Mouse (Mus musculus) testis, adult 2 months (tissue): ENCODE measurements around the gene Sept6.

Experiments
- CTCF ChIP-seq: fragments of 200-500 bp; IDR thresholded peaks from 2 replicates; pipeline ENCODE4 v1.5.1; 2012; ENCODE audit warnings: low read depth, mild to moderate bottlenecking, inconsistent platforms, low read length, moderate library complexity; ENCODE audit not compliant: control insufficient read depth, insufficient read depth, insufficient replicate concordance
- POLR2A ChIP-seq: fragments of 200-500 bp; IDR thresholded peaks from 2 replicates; pipeline ENCODE4 v1.6.1; 2012; ENCODE audit warnings: low read depth, mild to moderate bottlenecking, inconsistent platforms, low read length, moderate library complexity; ENCODE audit not compliant: control insufficient read depth

DNA sequence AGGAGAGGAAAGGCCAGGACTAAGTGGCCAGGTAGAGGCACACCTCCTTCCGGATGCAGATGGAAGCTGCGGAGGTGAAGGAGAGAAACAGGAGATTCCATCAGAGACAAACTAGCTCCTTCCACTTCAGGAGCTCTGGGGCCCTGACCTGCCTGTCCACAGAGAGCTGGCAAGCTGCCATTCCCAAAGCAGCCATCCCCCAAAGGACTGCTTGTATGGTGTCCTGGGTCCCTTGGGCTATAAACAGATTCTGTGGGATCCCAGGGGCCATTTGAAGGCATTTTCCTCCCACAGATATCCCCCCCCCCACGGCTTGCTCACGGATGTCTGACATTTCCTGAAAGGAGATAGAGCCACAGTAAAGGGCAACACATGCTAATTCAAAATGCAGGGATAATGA lies 62.8 kb downstream of the Sept6 start:
- TF ChIP-seq POLR2A (no peak), CTCF (no peak)
